Mouse (Mus musculus) gastrocnemius, postnatal 4 days (tissue): ENCODE measurements around the gene Mrpl32. TPM values are rescaled to one million over a fixed set of nuclear protein-coding genes. Genes with fewer than 3 reads are reported as not detected.

Source experiments
- DNase-seq, 2 experiments: peaks; one replicate each; pipeline ENCODE4 v3.0.0; 2021 to 2022; ENCODE audit warnings: low spot score in 2 of 2, mixed read lengths in 2 of 2
- long read RNA-seq, 2 experiments: library from polyadenylated mRNA; stranded (forward); transcript quantifications; one replicate each; pipeline ENCODE4 v2.0.0; 2021
- total RNA-seq, 2 experiments: library from RNA; stranded (reverse); gene quantifications; 2 replicates each; pipeline ENCODE4 v1.2.3; 2021

The Mrpl32 gene
- total RNA-seq = 10 to 100 TPM; 39.2 to 43.9 TPM
- long read RNA-seq, experiment 1, transcript Mrpl32-202 (3 exons, 3,013 nt) = major isoform, 32 of 35 reads
- long read RNA-seq, experiment 1, partial matches to known transcripts = 0 of 35 reads
- long read RNA-seq, experiment 1, other reads (novel, unspliced or antisense) = 1 of 35 reads
- long read RNA-seq, experiment 2, transcript Mrpl32-202 (3 exons, 3,013 nt) = major isoform, 30 of 31 reads
- long read RNA-seq, experiment 2, partial matches to known transcripts = 0 of 31 reads
- long read RNA-seq, experiment 2, other reads (novel, unspliced or antisense) = 1 of 31 reads

- peak; percentile 92 to 95 for DNase-seq
Observed at GRCm38 (mm10) chr13:14612926-14613529, at the start of gene Mrpl32, which contains the start of gene Psma2. Mrpl32 (minus strand) TSS chr13:14613165. Psma2 (plus strand) TSS chr13:14613240.

DNA sequence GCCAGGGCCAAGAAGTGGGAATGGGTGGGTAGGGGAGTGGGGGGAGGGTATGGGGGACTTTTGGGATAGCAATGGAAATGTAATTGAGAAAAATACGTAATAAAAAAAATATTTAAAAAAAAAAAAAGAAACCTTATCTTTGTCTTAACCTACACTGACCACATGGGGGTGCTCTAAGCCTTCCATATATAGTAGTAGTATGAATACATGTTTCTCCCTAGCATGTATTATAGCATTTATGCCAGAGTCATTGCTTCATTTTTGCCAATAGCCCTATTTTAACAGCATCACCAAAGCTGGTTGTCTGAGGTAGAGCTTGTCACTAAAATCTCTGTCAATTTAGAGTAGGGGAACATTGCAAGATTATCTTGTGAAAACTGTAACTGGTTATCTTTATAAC lies 36.3 kb upstream of the Mrpl32 start:
- DNase-seq = peak in 1 of 2 experiments; percentile 29

DNA sequence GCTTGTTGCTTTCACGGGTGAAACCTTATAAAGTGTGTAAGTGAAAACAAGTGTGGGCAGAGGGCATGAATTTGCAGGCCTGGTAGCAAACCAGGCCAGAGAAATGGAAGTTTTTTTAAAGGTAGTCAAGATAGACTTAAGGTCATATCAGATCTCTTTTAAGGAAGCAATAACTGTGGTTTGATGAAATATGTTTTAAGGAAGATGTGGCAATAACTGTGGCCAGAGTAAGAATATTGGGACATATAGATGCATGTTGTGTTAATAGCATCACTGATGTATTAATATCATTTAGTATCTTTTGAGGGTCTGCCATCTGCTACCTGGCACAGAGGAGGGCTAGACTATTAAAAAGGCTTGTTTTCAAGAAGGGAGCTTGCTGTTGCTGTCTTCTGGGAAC lies 27.0 kb upstream of the Mrpl32 start:
- DNase-seq = no peak

- DNase-seq = peak; percentile 81 to 94
Observed at GRCm38 (mm10) chr13:14629726-14630641, 17.0 kb upstream of the Mrpl32 start, which contains the start of gene AW209491. AW209491 (plus strand) TSS chr13:14630154.

GRCm38 (mm10) chr13:14618724-14619123 lies 5.8 kb upstream of the Mrpl32 start:
- peak; percentile 22 to 52 for DNase-seq

DNA sequence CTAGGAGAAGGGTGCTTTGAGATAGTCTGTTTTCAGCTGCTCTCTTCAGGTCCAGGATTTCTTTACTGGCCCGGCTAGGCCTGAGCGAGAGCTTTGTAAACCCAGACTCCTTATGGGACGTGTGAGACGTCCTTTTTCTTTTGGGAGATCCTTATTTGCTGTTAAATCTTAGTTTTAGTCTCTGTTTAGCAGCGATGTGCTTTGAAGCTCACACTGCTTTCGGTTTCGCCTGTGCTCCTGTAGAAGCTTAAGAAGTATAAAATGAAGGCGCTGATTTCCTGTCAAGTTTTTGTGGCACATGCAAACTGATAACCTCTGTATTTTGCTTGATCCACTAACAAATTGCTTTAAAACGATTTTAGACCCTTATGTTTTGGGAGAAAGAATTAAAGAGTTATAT lies 588 bp upstream of the Mrpl32 start:
- DNase-seq = no peak

DNA sequence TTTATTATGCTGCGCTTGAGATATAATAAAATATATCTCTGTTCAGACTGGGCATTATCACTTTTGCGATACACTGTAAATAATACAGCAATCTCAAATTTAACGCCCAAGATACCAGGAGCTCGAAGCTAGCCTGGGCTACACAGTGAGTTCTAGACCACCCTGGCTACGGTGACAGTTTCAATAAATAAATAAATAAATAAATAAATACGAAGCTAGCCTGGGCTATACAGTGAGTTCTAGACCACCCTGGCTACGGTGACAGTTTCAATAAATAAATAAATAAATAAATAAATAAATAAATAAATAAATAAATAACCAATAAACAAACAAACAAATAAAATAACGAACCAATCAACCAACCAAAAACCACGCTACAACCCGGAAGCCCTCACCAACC lies 502 bp downstream of the Mrpl32 start:
- DNase-seq = no peak

DNA sequence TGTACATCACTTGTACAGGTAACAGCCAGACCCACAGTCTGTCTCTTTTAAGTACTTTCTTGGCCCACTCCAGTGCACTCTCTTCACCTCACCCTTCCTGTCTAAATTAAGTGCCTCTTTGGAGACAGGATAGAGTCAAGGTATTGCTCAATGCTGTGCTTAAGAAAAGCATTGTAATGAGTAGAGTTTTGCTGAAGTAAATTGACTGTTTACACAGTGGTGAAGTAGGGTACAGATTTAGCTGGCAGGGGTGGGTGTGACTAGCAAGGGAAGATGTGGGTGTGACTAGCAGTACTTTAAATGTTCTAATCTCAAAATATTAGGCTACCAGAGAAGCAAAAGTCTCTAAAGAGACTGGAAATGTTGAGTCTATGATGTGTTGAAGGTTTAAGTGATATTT lies 5.3 kb downstream of the Mrpl32 start:
- DNase-seq = no peak

GRCm38 (mm10) chr13:14602744-14603143 lies 10.2 kb downstream of the Mrpl32 start:
- no peak for DNase-seq

GRCm38 (mm10) chr13:14580392-14580791 lies 32.6 kb downstream of the Mrpl32 start:
- no peak for DNase-seq

DNA sequence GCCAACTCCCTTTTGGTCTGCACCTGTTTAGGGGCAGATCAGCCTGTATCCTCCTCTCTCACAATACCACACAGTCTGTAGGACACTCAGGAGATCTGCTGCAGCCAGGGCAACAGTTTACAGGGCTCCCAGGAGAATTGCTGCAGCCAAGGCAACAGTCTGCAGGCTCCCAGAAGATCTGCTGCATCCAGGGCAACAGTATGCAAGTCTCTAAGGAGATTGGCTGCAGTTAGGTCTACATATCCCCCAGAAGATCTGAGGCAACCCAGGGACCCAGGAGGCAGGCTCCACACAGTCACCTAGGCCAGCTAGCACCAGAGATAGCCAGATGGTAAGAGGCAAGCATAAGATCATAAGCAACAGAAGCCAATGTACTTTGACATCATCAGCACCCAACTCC lies 38.8 kb downstream of the Mrpl32 start:
- no peak for DNase-seq

DNA sequence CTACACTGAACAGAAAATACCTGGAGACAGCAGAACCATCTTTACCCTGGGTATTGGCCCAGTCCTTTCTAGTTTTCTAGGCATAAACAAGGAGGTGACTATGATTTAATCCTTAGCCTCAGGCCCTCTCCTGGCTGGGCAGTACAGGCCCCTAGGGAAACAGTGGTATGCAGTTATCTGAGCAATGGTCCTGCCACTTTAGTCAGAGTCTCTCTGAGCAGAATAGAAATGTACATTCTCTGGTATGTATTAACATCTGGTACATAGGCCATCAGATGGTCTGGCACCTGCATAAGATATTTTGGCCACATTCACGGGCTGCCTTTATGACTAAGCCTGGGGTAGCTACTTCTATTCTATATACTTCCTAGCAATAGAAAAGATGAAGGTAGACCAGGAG lies 51.6 kb downstream of the Mrpl32 start:
- DNase-seq = no peak

Other genes with a start within 250 kb of the Mrpl32 start
- under 1 TPM; 0.42 to 0.44 TPM for gene Hecw1, start 89.9 kb downstream of the Mrpl32 start, total RNA-seq
- gene Psma2, start 75 bp upstream of the Mrpl32 start, total RNA-seq = 10 to 100 TPM; 72.7 to 79.6 TPM
- 10 to 100 TPM; 10.3 TPM for gene AW209491, start 17.0 kb upstream of the Mrpl32 start, total RNA-seq